Comparison of ENCODE assay signal across 20 mouse cellular contexts in genomic region chr6:73433912-73434311, GRCm38 (mm10). TPM values are rescaled to one million over a fixed set of nuclear protein-coding genes. Genes with fewer than 3 reads are reported as not detected.
"Had no signal": no experiment of that assay in that cellular context is flagged by ENCODE, and none has a peak within 500 bp of the region (broad histone marks: within the 10 kb centered on the region; RNA-seq: fewer than 3 reads in every experiment).

No protein-coding gene starts in this region.

- H3K4me3 ChIP-seq: layer of hippocampus, adult 2 months; limb, embryonic 13.5 days had no signal

- H3K27me3 ChIP-seq: limb, embryonic 13.5 days had no signal

- H3K9ac ChIP-seq: limb, embryonic 13.5 days; liver, embryonic 14.5 days had no signal

- H3K36me3 ChIP-seq: limb, embryonic 13.5 days had no signal

- H3K9me3 ChIP-seq: limb, embryonic 13.5 days had no signal

- H3K4me2 ChIP-seq: limb, embryonic 13.5 days had no signal

- H3K27ac ChIP-seq: layer of hippocampus, adult 2 months; limb, embryonic 13.5 days; liver, embryonic 14.5 days had no signal

- DNase-seq: kidney, adult 18-20 months; kidney, postnatal 10 days; kidney, postnatal 4 days; left cerebral cortex, postnatal 4 days; lung, adult 18-20 months; thymus, adult 2 months; thymus, postnatal 25 days had no signal

RNA-seq across cellular contexts. Expression of gene 4931417E11Rik, which starts 35.6 kb away (rescaled TPM):
- total RNA-seq: layer of hippocampus, adult 2 months; layer of hippocampus, postnatal 10 days; left cerebral cortex, adult 18-20 months; left cerebral cortex, postnatal 10 days; left cerebral cortex, postnatal 4 days; liver, adult 2 months; megakaryocyte progenitor cell, adult 5-6 weeks had no signal
- polyA plus RNA-seq: kidney, embryonic 14.5 days; limb, embryonic 13.5 days; liver, adult 2 months; liver, embryonic 14.5 days; lung, embryonic 16.5 days; neural tube, embryonic 14.5 days; stomach, embryonic 14.5 days; thymus, adult 2 months; urinary bladder, adult 2 months had no signal
